Mouse (Mus musculus): ENCODE measurements around the gene Ints3.

Ints3 gene

GRCm38 (mm10) chr3:90391004-90391403 lies 42.4 kb downstream of the Ints3 start:
- DNase-seq (ENCODE audit: low spot score in 2 of 2), result no peak

GRCm38 (mm10) chr3:90389511-90390490 lies 43.6 kb downstream of the Ints3 start, which contains the start of gene Slc27a3:
Gene Slc27a3 (minus strand): TSS chr3:90389938.
- DNase-seq (ENCODE audit: low spot score in 2 of 2), result no peak

- no peak for DNase-seq (ENCODE audit: low spot score in 2 of 2)
Observed at GRCm38 (mm10) chr3:90388726-90389510, 44.5 kb downstream of the Ints3 start.

GRCm38 (mm10) chr3:90388192-90388591 lies 45.2 kb downstream of the Ints3 start:
- DNase-seq (ENCODE audit: low spot score in 2 of 2), result no peak

GRCm38 (mm10) chr3:90387483-90387882 lies 45.9 kb downstream of the Ints3 start:
- peak in 1 of 2 experiments; percentile 30 for DNase-seq (ENCODE audit: low spot score in 2 of 2)

DNA sequence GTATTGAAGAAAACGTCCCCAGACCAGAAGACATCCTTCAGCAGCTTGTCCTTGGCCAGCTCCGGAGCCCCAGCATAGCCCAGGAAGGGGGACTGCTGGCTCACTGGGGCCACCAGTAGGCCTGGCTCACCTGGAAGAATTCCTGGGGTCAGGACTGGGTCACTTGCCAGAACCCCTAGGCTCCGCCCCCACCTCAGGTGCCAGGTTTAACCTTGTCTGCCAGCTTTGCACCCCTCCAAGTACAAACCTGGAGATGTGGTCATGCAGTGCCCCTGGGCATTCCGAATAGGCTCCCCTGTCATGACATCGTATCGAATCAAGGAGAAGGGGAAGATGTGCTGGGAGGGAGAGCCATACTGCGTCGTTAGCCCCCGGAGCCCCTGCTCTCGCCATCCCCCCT lies 46.6 kb downstream of the Ints3 start:
- no peak for DNase-seq (ENCODE audit: low spot score in 2 of 2)

GRCm38 (mm10) chr3:90384851-90385375 lies 48.5 kb downstream of the Ints3 start:
- no peak for DNase-seq (ENCODE audit: low spot score in 2 of 2)

DNA sequence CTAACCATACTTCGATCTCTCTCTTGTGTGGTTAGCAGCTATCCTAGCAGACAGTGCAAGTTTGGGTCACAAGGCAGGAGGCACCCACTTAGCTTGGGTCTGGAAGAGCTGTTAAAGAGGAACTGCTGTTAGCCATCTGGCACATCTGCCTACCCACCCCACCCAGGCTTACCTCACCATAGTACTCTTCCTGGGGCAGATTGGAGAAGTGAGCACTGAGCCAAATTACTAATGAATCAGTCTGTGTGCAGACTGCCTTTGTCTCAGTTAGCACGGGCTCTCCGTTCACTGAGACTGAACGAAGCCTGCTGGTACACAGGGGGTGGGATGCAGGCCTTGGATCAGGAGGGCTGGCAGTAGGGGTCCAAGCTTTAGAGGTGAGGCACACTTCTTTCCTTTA lies 49.7 kb downstream of the Ints3 start:
- no peak for DNase-seq (ENCODE audit: low spot score in 2 of 2)

DNA sequence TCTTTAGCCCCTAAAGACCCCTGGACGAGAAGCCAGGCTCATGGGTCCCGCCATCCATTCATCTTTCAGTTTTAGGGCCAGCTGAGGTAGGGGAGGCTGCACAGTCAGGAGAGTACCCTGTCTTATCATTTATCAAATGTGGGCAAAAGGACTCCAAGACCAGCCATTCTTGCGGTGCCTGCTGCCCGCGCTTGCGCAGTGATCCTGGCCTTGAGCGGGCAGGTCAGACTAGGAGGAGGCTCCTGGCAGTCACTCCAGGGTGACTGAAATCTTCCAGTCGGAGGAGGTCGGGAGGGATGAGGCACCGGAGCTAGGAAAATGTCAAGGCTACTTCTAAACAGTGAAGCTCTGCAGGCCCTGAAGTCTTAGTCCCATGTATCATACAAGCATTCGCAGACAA lies 51.7 kb downstream of the Ints3 start:
- no peak for DNase-seq (ENCODE audit: low spot score in 2 of 2)

DNA sequence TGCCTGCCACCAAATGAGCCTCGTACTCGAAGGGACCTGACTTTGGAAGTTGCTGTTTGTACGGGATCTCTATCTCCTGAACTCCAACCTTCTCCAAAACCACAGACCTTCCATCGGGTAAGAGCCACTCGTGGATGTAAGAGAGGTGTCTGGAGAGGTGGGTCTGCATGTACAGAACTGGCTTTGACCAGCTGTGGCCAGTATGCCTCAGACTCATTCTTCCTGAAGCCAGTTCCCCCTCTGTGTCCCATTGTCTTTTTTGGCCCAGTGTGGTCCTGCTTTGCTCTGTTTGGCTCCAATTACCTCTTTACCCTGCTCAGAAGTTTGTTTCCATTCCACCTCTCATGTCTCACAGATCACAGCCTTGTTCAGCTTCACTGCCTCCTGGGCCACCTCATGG lies 54.9 kb downstream of the Ints3 start:
- no peak for DNase-seq (ENCODE audit: low spot score in 2 of 2)

DNA sequence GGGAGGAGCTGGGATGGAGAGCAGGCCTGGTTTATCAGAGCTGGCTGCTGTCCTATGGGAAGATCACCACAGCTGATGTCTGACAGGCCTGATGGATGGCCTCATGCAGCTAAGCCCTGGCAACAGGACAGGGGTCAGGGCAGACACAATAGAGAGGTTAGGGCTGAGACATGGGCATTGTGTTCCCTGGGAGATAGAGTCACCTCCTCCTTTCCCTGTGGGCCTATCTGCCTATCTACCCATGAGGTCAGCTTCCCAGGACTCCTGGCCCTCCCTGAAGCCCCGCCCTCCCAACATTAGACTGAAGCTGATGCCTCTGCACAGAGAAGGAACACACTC lies 57.2 kb downstream of the Ints3 start:
- no peak for DNase-seq (ENCODE audit: low spot score in 2 of 2)

GRCm38 (mm10) chr3:90375562-90376246 lies 57.7 kb downstream of the Ints3 start:
- DNase-seq (ENCODE audit: low spot score in 2 of 2), result no peak

GRCm38 (mm10) chr3:90374368-90374767 lies 59.1 kb downstream of the Ints3 start:
- DNase-seq (ENCODE audit: low spot score in 2 of 2), result no peak

DNA sequence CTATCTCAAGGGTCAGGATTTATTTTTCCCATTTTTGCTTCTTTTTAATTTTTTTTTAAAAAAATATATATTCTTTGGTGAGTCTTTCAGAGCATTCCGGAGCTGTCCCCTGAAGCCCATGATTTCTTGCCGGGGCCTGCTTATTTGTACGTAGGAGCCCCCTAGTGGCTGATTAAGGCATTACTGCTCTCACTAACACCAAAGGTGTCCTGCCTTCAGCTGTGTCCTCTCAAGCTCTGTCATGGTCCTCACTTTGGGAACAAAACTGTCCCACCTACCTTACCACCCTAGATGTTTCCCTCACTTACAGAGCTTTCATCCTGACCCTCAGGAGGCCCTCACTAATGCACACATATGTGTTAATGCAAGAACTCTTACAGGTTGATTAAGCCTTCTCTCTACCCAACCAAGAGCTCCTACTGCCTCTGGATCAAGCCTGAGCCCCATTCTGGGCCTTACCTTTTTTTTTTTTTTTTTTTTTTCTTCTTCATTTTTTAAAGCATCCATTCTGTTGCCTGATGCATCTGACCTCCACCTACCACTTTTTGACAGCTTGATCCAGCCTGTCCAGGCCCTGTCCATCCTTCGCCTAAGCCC lies 59.9 kb downstream of the Ints3 start:
- DNase-seq (ENCODE audit: low spot score in 2 of 2), result peak; percentile 70 to 90

DNA sequence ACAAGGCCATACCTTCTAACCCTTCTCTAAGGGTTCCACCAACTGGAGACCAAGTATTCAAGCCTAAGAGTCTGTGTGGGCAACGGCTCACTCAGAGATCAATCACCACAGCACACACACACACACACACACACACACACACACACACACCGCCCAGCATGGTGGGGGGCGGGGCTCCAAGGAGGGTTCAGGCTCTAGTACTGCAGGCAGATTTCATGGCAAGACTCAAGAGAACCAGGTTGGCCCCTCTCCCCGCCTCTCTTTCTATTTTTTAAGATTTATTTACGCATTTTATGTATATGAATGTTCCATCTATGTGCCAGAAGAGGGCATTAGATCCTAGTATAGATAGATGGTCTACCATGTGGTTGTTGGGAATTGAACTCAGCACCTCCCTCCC lies 60.6 kb downstream of the Ints3 start:
- no peak for DNase-seq (ENCODE audit: low spot score in 2 of 2)

DNA sequence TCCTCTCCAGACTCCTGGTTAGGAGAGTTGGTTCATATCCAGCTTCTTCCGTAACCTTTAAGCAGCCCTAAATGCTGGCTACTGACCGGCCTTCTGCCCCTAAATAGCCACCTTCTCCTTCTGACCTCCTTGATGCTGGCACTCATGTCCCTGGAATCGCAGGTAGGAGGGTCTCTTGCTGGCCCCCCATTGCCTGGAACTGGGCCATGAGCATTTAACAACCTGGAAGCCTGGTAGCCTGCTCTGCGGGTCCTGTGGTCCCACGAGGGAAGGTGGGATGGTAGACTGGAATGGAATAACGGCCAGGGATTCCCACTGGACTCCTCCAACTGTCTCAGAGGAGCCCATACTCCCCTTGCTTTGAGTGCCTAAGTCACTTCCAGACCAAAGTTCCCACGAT lies 61.6 kb downstream of the Ints3 start:
- DNase-seq (ENCODE audit: low spot score in 2 of 2), result no peak

DNA sequence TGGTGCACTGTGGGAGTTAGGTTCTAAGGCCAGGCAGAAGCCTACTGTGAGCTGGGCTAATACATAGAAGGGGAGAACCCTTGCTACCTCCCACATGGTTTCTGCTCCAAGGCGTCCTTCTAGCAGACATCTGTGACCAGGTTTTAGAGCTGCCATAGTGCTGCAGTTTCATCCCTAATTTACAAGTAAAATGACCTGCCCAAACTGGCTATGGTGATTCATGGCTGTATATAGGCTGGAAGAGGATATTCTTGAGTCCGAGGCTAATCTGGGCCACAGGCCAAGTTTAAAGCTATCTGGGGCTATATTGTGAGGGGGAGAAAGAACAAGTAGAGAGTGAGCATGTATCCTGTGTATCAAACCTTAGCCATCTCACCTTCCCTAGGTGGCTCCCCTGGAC lies 64.4 kb downstream of the Ints3 start:
- peak; percentile 38 to 70 for DNase-seq (ENCODE audit: low spot score in 2 of 2)

GRCm38 (mm10) chr3:90367001-90367632 lies 66.3 kb downstream of the Ints3 start:
- no peak for DNase-seq (ENCODE audit: low spot score in 2 of 2)

DNA sequence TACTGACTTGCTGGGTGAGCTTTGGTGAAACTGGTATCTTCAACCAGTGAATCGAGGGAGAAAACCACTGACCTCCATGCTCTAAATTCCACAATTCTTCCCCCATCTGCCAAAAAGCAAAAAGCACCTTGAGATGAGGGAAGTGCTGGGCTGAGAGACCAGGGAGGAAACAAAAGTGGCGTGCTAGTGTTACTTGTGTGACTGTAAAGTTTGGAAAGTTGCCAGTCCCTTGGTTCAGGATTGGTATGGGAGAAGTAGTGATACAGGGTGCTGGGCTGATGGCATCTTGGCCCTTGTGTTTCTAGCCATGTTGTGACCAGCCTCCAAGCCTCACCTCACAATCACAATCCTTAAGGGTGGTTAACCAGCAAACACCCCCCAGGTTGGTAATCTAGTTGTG lies 71.1 kb downstream of the Ints3 start:
- no peak for DNase-seq (ENCODE audit: low spot score in 2 of 2)

GRCm38 (mm10) chr3:90361476-90361875 lies 71.9 kb downstream of the Ints3 start:
- no peak for DNase-seq (ENCODE audit: low spot score in 2 of 2)

DNA sequence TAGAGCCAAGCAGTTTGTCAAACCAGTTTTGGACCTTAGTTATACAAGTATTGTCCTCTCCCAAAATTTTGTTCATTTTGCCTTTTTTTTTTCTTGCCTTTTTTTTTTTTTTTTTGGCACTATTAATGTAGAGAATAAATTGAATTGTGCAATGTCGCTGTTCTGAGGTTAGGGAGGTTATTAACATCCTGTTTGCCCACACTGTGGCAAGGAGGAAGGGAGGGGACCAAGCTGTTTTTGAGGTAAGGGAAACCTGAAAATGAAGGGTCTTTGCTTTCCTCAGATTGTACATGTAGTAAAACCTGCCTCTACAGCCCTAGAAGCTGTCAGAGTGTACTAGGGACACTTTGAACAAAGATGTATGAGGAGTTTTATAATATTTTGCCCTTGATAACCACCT lies 74.2 kb downstream of the Ints3 start:
- DNase-seq (ENCODE audit: low spot score in 2 of 2), result no peak

All from frontal cortex, postnatal 36 days (tissue).